In genomic region chr6:51843081-51843480, GRCm38 (mm10) we compare ENCODE assay signal across 30 mouse cellular contexts.
DNase-seq lines count a peak whose midpoint lies in the region; ATAC-seq lines count a peak whose summit lies in the region.
"Had no signal": no experiment of that assay in that cellular context is flagged by ENCODE, and none has a peak within 500 bp of the region (broad histone marks: within the 10 kb centered on the region; RNA-seq: fewer than 3 reads in every experiment).

No protein-coding gene starts in this region.

- no peak for DNase-seq in hindbrain, embryonic 10.5 days (ENCODE audit: low spot score)
- no peak for DNase-seq in adipocyte (ENCODE audit: low spot score)
- DNase-seq in embryo, embryonic 10.5 days (ENCODE audit: low spot score): no peak
- DNase-seq: adrenal gland, adult 8-10 months; cerebellum, adult 8-10 months; cerebellum, postnatal 36 days; embryo, embryonic 11 days; gastrocnemius, adult 2 months; gastrocnemius, postnatal 36 days; heart, adult 2 months; heart, postnatal 14 days; kidney, adult 8-10 months; kidney, postnatal 4 days; right cerebral cortex, adult 18-20 months; thymus, adult 2 months; thymus, postnatal 36 days had no signal

- H3K4me1 ChIP-seq in forebrain, embryonic 12.5 days: peaks cover 34% of the 10 kb centered on the region
- H3K4me1 ChIP-seq in forebrain, embryonic 16.5 days (replicated peaks; ENCODE audit: control insufficient read depth, insufficient read depth, low read length): peaks cover 28% of the 10 kb centered on the region
- peaks cover 48% of the 10 kb centered on the region for H3K4me1 ChIP-seq in hindbrain, embryonic 13.5 days (replicated peaks)
- peaks cover 25% of the 10 kb centered on the region for H3K4me1 ChIP-seq in hindbrain, embryonic 10.5 days (replicated peaks)
- H3K4me1 ChIP-seq in hindbrain, embryonic 15.5 days (replicated peaks): peaks cover 43% of the 10 kb centered on the region
- peaks cover 30% of the 10 kb centered on the region for H3K4me1 ChIP-seq in midbrain, embryonic 15.5 days

- no peak for ATAC-seq in forebrain, embryonic 12.5 days (ENCODE audit: low FRiP score)
- ATAC-seq in forebrain, embryonic 16.5 days: no peak
- ATAC-seq in hindbrain, embryonic 13.5 days (ENCODE audit: low FRiP score): no peak
- no peak for ATAC-seq in hindbrain, embryonic 15.5 days (ENCODE audit: low FRiP score, low read depth)
- ATAC-seq in midbrain, embryonic 15.5 days (replicated peaks): no peak
- ATAC-seq: activated CD4-positive, CD25-positive, alpha-beta regulatory T cell, adult 4 months; intestine, embryonic 16.5 days had no signal

- no peak overlapping the region for H3K4me2 ChIP-seq in forebrain, embryonic 12.5 days
- H3K4me2 ChIP-seq in forebrain, embryonic 16.5 days (ENCODE audit: low read length): no peak overlapping the region
- no peak overlapping the region for H3K4me2 ChIP-seq in hindbrain, embryonic 13.5 days
- H3K4me2 ChIP-seq in hindbrain, embryonic 15.5 days: no peak overlapping the region
- no peak overlapping the region for H3K4me2 ChIP-seq in midbrain, embryonic 15.5 days
- H3K4me2 ChIP-seq: embryonic facial prominence, embryonic 12.5 days; heart, embryonic 13.5 days; limb, embryonic 13.5 days; liver, embryonic 11.5 days; lung, embryonic 15.5 days had no signal

- H3K36me3 ChIP-seq in forebrain, embryonic 12.5 days (replicated peaks): no peaks in the 10 kb centered on the region
- no peaks in the 10 kb centered on the region for H3K36me3 ChIP-seq in forebrain, embryonic 16.5 days (ENCODE audit: control insufficient read depth, insufficient read depth)
- H3K36me3 ChIP-seq in hindbrain, embryonic 13.5 days: no peaks in the 10 kb centered on the region
- no peaks in the 10 kb centered on the region for H3K36me3 ChIP-seq in hindbrain, embryonic 10.5 days
- H3K36me3 ChIP-seq in hindbrain, embryonic 15.5 days: no peaks in the 10 kb centered on the region
- H3K36me3 ChIP-seq in midbrain, embryonic 15.5 days (replicated peaks): no peaks in the 10 kb centered on the region
- H3K36me3 ChIP-seq: embryonic facial prominence, embryonic 12.5 days; heart, embryonic 13.5 days; limb, embryonic 13.5 days; lung, embryonic 15.5 days had no signal

- no peak overlapping the region for H3K4me3 ChIP-seq in forebrain, embryonic 12.5 days (replicated peaks)
- H3K4me3 ChIP-seq in forebrain, embryonic 16.5 days (replicated peaks; ENCODE audit: low read length): no peak overlapping the region
- no peak overlapping the region for H3K4me3 ChIP-seq in hindbrain, embryonic 13.5 days
- H3K4me3 ChIP-seq in hindbrain, embryonic 10.5 days: no peak overlapping the region
- no peak overlapping the region for H3K4me3 ChIP-seq in hindbrain, embryonic 15.5 days
- no peak overlapping the region for H3K4me3 ChIP-seq in midbrain, embryonic 15.5 days
- H3K4me3 ChIP-seq: embryonic facial prominence, embryonic 12.5 days; gastrocnemius, adult 2 months; heart, adult 2 months; heart, embryonic 13.5 days; limb, embryonic 13.5 days; lung, embryonic 15.5 days had no signal

- no peak overlapping the region for H3K9ac ChIP-seq in forebrain, embryonic 12.5 days
- no peak overlapping the region for H3K9ac ChIP-seq in forebrain, embryonic 16.5 days (replicated peaks; ENCODE audit: low read depth, low read length)
- H3K9ac ChIP-seq in hindbrain, embryonic 13.5 days: no peak overlapping the region
- H3K9ac ChIP-seq in hindbrain, embryonic 15.5 days: no peak overlapping the region
- no peak overlapping the region for H3K9ac ChIP-seq in midbrain, embryonic 15.5 days
- H3K9ac ChIP-seq: embryonic facial prominence, embryonic 12.5 days; heart, embryonic 13.5 days; limb, embryonic 13.5 days; lung, embryonic 15.5 days had no signal

- H3K27me3 ChIP-seq in forebrain, embryonic 12.5 days: peaks cover 15% of the 10 kb centered on the region
- H3K27me3 ChIP-seq in forebrain, embryonic 16.5 days (replicated peaks; ENCODE audit: control insufficient read depth, insufficient read depth, low read length): no peaks in the 10 kb centered on the region
- H3K27me3 ChIP-seq in hindbrain, embryonic 13.5 days: no peaks in the 10 kb centered on the region
- peaks cover 17% of the 10 kb centered on the region for H3K27me3 ChIP-seq in hindbrain, embryonic 10.5 days (ENCODE audit: insufficient read depth, poor library complexity, severe bottlenecking)
- no peaks in the 10 kb centered on the region for H3K27me3 ChIP-seq in hindbrain, embryonic 15.5 days
- H3K27me3 ChIP-seq in midbrain, embryonic 15.5 days (replicated peaks): no peaks in the 10 kb centered on the region
- H3K27me3 ChIP-seq: CH12.LX had no signal

- WGBS in forebrain, embryonic 12.5 days: 68% methylated on average over 9 of the region's 9 CpGs
- WGBS in forebrain, embryonic 16.5 days: 54% methylated on average over 9 of the region's 9 CpGs
- WGBS in hindbrain, embryonic 13.5 days: 50% methylated on average over 9 of the region's 9 CpGs
- WGBS in hindbrain, embryonic 10.5 days: 85% methylated on average over 9 of the region's 9 CpGs
- 46% methylated on average over 9 of the region's 9 CpGs for WGBS in hindbrain, embryonic 15.5 days
- 64% methylated on average over 9 of the region's 9 CpGs for WGBS in midbrain, embryonic 15.5 days

- 0 out of 2 replicates have a peak overlapping the region, but pooled peaks have one; percentile 36 for H3K27ac ChIP-seq in forebrain, embryonic 12.5 days
- no peak overlapping the region for H3K27ac ChIP-seq in forebrain, embryonic 16.5 days (ENCODE audit: low read length)
- peak overlapping the region; percentile 78 for H3K27ac ChIP-seq in hindbrain, embryonic 13.5 days
- H3K27ac ChIP-seq in hindbrain, embryonic 10.5 days: no peak overlapping the region
- H3K27ac ChIP-seq in hindbrain, embryonic 15.5 days (replicated peaks): peak overlapping the region; percentile 62
- H3K27ac ChIP-seq in midbrain, embryonic 15.5 days: peak overlapping the region; percentile 31; the same call in 1 of the 2 replicates
- H3K27ac ChIP-seq: embryonic facial prominence, embryonic 12.5 days; gastrocnemius, adult 2 months; heart, adult 2 months; heart, embryonic 13.5 days; kidney, postnatal 0 days; limb, embryonic 13.5 days; lung, embryonic 15.5 days had no signal

- no peaks in the 10 kb centered on the region for H3K9me3 ChIP-seq in forebrain, embryonic 12.5 days
- H3K9me3 ChIP-seq in forebrain, embryonic 16.5 days (ENCODE audit: control insufficient read depth, low read length): no peaks in the 10 kb centered on the region
- H3K9me3 ChIP-seq in hindbrain, embryonic 13.5 days: no peaks in the 10 kb centered on the region
- H3K9me3 ChIP-seq in hindbrain, embryonic 10.5 days: no peaks in the 10 kb centered on the region
- H3K9me3 ChIP-seq in hindbrain, embryonic 15.5 days: no peaks in the 10 kb centered on the region
- H3K9me3 ChIP-seq in midbrain, embryonic 15.5 days: no peaks in the 10 kb centered on the region
- H3K9me3 ChIP-seq: embryonic facial prominence, embryonic 12.5 days; heart, embryonic 13.5 days; limb, embryonic 13.5 days; lung, embryonic 15.5 days had no signal

Comparison
In these comparisons a context has a peak if more than half of its experiments do, and no peak if none do; other contexts are left out.
1. H3K27ac ChIP-seq: peak in forebrain, embryonic 12.5 days (single experiment), hindbrain, embryonic 13.5 days (single experiment), hindbrain, embryonic 15.5 days (single experiment) and midbrain, embryonic 15.5 days (single experiment); none in forebrain, embryonic 16.5 days (single experiment) and hindbrain, embryonic 10.5 days (single experiment).